Mouse (Mus musculus) heart, adult 11 months (tissue): ENCODE measurements around the gene Brdt.
A peak's percentile ranks its signal among the peaks of the same experiment; 100 is the strongest.
"Not testable (repeated sequence)": the region's sequence is repeated elsewhere in the genome, so short reads cannot be mapped to it uniquely, and the experiment has no call there.

ENCODE experiments used
- DNase-seq: peaks from one replicate; pipeline ENCODE4 v3.0.0; 2022

The Brdt gene

DNA sequence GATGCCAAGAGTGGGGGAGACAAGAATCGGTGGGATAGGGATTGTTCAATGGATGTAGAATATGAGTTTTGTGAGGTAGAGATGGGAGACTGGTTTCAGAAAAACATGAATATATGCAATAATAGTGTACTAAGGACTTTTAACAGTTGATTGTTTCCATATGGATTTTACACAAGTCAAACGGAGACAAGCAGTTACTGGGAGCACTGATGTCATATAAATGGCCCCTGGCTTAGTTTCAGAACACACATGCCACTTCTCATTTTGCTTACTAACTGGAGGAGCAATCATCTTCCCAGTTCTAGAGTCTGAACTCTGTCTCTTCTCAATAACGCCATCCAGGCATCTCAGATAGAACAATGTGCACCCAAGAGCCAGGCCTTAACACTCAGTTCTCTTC is 9.4 kb downstream of the Brdt start:
- no peak for DNase-seq

DNA sequence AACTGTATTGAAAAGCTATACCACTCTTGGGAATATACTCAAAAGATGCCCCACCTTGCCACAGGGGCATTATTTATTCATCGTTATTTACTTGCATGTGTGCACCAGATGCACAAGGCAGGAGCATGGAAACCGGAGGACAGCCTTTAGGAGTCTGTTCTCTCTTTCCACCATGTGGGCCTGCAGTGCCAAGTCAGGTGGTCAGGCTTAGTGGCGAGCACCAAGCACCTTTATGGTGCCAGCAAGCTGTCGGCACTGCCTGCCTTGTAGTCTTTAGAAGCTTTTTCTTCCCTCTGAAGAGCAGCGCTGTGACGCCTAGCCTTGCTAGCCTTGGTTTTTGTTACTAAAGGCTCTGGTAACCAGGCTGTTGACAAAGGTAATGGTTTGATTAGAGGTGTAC is 11.9 kb downstream of the Brdt start:
- DNase-seq, result peak; percentile 81

DNA sequence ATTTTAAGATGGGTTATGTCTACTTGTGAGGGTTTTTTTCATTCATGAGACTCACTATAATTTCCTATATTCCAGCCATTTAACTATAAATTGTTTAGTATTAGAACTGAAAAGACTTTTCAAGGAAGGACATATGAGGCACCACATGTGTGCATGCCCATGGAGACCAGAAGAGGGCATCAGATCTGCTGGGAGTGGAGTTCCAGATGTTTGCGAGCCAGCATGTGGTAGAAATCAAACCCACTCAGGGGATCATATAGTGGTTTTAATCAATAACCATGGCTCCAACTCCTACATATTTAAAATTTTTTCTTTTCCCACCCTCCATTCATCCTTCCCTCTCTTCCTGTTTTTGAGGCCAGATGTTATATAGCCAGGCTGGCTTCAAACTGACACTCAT is 15.3 kb downstream of the Brdt start:
- DNase-seq, result no peak

DNA sequence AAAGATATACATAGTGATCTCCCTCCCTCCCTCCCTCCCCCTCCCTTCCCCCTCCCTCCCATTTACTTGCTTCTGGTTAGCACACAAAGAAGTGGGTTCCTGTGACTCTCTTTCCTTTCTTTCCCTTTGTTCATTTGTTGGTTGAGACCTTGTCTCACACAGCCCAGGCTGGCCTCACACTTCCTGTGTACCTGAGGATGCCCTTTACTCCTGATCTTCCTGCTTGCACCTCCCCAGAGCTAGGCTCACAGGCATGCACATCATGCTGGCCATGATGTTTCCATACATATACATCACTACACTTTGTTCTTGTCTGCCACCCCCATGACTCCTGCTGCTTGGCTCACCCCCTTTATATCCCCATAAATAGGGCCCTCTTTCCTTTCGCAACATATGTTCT is 21.6 kb downstream of the Brdt start:
- no peak for DNase-seq

DNA sequence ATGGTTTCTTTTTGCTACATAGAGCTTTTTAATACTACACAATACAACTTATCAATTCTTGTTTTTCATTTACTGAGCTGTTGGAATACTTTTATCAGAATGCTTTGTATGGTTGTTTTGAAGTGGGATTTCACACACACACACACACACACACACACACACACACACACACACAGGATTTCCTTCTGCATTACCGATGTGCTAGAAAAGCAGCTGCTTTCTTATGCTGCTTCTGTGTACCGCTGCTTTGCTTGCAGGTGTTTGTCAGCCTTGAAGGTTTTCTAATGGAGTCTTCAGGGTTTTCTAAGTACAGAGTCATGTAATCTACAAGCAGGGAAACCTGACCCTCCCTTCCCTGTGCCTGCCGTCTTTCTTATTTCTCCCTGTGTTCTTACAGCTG is 23.0 kb downstream of the Brdt start:
- no peak for DNase-seq

DNA sequence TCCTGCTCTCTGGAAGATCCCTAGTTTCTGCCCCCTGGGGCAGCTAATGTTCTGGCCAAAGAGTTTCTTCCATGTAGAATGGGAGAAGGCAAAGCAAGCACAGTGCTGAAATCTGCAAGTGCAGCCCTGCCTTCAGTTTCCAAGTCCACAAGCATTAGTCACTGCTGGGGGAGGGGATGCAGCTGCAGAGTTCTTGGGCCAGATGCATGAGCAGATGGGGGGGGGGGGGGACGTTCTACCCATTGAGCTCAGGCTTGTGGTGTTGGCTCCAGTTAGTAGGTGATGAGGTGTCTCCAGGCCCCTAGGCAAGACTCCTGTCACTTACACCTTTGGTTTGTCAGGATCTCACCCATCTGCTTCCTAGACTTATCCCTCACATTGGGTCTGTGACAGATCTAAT is 24.8 kb downstream of the Brdt start:
- peak; percentile 96 for DNase-seq

DNA sequence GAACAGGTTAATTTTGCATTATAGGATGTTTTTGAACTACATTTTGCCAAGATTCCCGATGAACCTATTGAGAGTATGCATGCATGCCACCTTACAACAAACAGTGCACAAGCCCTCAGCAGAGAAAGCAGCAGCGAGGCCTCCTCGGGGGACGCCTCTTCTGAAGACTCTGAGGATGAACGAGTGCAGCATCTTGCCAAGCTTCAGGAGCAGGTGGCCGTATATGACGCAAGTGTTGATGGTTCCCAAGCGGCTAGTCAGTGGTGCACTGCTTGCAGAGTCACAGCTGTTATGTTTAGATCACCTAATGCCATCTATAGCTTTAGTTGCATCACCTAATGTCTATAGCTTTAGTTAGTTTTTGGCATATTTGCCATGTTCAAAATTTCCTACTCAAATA is 26.8 kb downstream of the Brdt start:
- DNase-seq, result peak; percentile 91

DNA sequence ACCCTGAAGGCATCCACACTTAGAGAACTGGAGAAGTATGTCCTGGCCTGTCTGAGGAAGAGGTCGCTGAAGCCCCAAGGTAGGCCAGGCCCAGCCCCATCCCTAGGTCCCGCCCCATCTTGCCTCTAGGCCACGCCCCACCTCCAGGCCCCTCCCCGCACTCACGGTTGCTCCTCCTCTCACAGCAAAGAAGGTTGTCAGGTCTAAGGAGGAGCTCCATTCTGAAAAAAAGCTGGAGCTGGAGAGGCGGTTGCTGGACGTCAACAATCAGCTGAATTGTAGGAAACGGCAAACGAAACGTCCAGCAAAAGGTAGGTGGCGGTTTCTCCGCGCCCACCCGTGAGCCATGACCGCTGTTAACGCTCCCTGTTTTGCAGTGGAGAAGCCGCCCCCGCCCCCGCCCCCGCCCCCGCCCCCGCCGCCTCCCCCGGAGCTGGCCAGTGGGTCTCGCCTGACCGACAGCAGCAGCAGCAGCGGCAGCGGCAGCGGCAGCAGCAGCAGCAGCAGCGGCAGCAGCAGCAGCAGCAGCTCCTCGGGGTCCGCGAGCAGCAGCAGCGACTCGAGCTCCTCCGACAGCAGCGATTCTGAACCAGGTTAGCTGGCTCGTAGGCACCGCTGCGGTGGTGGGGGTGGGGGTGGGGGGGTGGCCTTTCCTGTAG is 28.6 kb downstream of the Brdt start:
- peak; percentile 99 for DNase-seq

DNA sequence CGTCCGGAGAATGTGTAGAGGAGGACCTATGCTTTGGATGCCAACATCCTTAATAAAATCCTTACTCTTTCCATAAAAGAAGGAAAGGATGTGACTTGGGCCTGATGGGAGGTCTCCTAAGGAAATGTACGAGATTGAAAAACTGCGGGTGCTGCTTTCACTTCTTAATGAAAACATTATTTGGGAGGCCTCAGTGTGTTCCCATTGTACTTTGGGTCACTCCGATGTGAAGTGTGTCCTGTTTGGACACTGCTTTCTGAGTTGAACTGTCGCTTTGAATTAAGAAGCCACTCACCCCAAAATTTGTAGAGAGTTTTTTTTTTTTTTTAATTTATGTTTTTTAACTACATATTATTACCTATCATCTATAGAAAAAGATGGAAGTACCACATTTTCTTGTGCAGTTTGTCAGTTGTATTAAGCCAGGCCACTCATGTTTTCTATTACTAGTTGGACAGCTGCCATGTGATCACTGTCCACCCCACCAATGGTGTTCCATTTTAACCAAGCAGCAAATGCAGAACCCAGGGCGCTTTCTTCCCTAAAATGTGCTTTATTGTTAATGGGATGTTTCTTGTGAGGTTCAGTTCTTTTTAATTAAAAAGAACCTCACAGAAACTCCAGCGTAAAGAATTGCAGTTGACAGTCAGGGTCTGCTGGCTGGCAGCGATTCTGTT is 29.2 kb downstream of the Brdt start:
- DNase-seq, result no peak

DNA sequence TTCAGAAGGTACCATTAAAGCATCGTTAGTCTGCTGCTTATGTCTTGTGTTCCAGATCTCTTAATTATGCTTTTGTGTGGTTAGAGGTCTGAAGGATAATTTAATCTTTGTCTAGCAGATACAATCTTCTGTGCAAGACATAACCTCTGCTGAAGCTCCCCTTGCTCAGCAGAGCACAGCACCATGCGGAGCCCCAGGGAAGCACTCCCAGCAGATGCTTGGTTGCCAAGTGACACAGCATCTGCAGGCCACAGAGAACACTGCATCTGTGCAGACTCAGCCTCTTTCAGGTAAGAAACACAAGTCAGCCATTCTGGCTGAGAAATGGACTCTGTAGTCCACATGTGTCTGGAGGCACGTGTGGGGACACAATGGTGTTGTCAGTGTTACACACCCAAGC is 39.1 kb downstream of the Brdt start:
- no peak for DNase-seq

DNA sequence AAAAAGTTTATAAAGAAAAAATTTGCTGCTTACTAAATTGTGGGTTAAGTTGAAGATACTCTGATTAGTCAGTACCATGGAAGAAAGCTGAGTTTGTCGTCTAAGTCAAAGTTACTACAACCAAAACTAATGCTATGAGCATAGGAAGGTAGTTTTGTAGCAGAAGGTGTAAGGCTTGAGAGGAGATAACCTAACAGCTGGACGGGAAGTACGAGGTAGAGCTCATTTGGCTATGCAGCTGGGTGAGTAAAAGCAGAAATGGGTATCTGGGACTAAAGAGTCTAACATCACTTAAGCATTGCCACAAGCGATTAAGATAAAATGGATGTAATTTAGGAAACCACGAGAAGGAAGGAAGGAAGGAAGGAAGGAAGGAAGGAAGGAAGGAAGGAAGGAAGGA is 40.4 kb downstream of the Brdt start:
- DNase-seq, result no peak

DNA sequence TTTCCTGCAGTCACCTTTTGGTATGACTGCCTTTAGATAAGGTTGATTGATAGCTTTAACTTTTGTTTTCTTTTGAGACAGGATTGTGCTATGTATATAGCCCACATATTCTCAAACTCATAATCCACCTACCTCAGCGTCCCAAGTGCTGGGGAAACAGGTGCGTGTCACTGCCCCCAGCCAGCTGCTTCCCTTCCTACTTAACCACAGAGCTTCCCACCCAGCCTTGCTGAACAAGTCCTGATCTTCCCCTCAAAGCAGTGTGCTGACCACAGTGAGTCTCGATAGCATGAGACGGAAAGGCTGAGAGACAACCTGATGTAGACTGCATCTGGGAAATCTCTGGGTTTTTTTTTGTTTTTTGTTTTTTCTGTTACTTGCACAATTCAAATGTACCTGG is 42.3 kb downstream of the Brdt start:
- DNase-seq, result no peak

DNA sequence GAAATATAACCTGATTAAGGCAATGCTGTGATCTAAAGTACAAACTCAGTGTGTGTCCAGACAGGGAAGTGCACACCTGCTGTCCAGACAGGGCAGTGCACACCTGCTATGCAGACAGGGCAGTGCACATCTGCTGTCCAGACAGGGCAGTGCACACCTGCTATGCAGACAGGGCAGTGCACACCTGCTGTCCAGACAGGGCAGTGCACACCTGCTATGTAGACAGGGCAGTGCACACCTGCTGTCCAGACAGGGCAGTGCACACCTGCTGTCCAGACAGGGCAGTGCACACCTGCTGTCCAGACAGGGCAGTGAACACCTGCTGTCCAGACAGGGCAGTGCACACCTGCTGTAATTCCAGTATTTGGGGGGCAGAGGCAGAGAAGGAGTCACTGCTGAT is 55.5 kb downstream of the Brdt start:
- DNase-seq, result not testable (repeated sequence)

DNA sequence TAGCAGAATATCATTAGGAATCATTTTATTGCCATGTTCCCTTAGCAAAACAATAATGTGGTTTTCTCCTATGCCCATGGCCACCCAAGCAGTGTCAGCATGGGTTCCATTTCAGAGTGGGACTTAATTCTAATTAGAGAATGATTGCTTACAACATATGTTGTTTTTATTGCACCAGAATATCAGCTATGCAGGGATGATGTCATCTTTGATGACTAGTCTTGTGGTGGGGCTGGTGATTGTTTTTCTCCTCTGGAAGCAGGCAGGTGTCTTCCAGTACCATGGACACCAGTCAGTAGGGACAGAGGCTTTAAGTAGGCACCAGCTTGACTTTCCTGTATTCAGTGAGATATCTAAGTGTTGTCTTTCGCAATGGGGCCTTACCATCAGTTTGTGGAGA is 56.8 kb downstream of the Brdt start:
- DNase-seq, result no peak

DNA sequence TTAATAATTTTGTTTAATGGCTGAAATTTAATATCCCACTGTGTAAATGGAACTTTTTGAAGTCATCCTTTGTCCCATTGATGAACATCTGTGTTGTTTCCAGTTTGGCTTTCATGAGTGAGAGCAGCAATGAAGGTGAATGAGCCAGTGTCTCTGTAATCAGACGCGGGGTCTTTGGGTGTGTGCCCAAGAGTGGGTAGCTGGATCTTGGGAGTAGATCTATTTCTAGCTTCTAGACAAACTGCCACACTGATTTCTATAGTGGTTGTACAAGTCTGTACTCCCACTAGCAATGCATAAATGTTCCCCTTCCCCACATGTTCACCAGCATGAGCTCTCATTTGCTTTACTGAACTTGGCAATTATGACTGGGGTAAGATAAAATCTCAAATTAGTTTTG is 58.4 kb downstream of the Brdt start:
- no peak for DNase-seq

DNA sequence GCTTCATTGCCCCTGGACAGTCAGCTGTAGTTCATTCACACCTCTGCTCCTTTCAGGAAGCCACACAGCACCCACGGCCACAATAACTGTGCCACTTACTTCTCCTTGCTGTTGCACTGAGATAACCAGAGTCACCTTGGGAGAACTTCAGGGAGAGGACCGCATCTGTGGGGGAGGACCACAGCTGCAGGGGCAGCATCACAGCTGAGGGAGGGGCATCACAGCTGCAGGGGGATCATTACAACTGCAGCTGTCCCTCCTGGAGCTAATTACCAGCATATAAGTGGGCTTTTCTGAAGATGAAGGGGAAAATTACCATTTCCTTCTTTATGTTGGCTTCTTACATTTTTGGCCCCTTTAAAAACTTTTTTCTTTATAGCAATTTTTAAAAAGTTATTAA is 63.5 kb downstream of the Brdt start:
- DNase-seq, result no peak

DNA sequence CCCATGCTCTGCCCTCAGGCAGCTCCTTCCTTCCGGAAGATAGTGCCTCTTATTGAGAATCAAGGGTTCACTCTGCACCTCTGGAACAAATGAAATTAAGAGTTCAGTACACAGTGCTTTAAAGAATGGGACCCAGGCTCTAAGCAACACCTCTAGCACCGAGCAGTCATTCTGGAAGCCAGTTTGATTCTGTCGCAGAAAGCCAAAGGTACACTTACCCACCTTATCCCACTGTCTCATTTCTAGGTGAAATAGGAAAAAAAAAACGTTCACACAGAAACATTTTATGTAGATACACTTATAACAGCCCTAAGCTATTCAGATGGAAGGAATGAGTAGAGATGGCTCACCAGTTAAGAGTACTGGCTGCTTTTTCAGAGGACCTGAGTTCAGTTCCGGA is 71.5 kb downstream of the Brdt start, which contains the start of gene Ephx4:
Gene Ephx4, plus strand, starts transcription at position 301 of the 400 bp plus-strand sequence.
- no peak for DNase-seq

DNA sequence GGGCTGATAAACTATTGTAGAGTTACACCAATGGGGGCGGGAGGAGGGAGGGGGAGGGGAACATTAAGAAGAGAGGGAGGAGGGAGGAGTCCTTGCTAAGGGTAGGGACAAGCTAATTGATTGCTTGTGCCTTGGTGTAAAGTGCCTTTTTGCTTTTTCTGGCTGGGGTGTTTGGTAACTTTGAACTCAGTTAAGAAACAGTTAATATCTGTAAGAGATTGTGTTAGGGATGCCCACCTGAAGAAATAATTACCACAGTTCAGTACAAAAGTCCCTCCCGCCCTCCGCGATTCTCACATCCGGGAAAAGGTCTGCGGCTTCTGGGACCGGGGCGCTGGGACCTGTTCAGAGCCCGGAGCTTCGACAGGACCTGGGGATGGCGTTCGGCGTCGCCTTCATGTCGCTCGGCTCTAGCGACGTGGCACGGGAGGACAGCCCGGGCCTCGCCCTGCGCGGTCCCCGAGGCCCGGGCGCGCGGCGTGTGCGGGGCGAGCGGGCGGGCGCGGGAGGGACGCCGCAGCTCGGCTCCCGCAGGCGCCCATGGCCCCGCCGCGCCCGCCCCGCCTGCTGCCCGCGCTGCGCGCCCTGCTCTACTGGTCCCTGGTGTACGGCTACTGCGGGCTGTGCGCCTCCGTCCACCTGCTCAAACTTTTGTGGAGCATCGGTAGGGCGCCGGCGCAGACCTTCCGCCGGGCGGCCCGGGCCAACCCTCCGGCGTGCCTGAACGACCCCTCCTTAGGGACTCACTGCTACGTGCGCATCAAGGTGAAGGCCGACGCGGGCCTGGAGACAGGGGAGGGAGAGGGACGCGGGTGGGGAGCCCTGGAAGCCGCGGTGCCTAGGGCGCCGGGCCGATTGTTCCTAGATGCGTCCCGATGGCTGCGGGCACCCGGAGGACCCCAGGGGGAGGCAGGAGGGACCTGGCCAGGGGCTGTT is 72.3 kb downstream of the Brdt start:
- no peak for DNase-seq

DNA sequence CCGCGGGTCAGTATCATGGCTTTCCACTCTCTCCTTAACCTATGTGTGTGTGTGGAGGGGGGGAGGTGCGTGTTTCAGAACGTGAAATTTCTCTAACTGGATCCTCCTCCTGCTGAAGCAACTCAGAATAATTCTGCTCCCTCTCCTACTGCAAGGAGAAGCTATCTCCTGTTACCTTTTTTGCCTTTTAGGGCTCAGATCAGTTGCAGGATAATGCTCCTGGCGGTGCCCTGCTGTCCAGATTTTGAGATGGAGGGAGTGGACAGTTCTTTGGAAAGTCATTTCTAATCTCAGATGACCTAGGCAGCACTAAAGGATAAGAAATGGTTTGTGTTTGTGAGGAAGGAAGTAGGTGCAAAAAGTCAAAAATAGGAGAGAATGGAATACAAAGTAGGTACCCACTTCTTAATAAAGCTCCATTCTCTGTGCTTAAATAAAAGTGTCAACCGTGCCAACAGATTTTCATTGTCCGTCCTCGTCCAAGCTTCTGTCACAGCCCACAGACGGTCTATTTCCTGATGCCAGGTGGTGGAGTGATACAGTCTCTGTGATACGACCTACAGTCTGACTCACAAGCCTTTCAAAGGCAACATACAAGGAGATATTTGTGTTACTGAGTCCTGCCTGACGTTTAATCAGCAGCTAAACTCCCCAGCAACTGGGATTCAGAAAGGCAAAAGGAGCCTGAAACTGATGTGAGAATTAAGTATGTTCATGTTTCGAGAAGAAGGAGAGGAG is 73.2 kb downstream of the Brdt start:
- peak; percentile 61 for DNase-seq

DNA sequence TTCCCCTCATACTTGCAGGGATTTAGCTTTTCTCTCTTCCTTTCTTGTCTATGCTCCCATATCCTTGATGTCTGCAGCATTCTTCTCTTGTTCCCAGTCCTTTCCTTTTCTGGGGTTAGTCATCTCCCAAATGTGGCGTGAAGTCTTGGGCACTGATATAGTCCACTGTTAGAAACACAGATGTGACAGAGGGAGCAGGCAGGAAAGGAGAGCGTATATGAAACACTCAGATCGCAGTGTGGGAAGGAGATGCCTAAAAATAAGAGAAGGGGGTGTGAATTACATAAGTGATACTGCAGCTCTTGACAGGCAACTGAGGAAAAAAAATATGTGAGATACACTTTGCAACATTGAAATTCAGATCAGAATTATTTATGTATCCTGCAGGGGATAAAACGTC is 74.4 kb downstream of the Brdt start:
- DNase-seq, result no peak

DNA sequence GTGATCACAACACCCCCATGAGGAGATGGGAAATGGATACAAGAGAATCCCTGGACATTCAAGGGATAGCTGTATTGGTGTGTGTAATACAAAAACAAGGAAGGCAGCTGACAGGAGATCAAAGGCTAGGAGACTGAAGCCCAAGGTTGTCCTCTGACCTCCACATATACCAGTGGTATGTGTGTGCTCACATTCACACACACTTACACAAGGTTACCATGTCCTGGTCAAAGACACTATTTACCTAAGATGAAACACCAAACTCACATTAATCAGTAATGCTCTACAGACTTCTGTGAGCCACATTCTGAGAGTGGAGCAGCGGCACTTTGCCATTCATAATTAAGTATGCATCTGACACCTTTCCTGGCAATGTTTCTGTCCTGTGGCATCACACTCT is 79.3 kb downstream of the Brdt start:
- DNase-seq, result no peak

DNA sequence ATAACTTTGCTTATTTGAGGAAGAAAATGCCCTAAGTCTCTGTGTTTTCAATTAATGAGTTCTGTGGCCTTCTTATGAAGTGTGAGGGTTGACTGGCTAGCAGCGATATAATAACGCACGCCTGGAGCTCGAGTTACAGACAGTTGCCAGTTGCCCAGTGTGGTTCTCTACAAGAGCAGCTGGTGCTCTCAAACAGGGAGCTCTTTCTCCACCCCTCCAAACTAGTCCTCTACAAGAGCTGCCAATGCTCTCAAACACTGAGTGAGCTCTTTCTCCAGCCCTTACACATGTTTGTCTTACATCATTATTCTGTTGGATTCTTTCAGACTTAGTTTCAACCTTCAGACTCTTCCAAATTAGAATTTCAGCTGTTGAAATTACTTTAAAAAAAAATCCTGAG is 80.4 kb downstream of the Brdt start:
- no peak for DNase-seq

DNA sequence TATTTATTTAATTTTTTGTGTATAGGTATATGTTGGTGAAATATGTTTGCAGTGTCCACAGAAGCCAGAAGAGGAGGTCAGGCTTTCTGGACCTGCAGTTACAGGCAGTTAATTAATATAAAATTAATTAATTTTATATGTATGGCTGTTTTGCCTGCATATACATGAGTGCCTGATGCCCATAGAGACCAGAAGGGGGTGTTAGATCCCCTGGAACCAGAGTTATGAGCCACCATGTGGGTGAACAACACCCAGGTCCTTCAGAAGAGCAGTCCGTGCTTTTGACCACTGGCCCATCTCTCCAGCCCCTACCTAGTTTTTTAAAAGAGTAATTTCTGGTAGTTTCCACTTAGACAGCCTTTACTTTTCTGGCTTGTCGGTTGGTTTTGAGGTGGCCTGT is 81.3 kb downstream of the Brdt start:
- DNase-seq, result no peak
